Mouse (Mus musculus) cerebellum, adult (tissue): ENCODE data around the gene Tns1.
"Not testable (repeated sequence)": the region's sequence is repeated elsewhere in the genome, so short reads cannot be mapped to it uniquely, and the experiment has no call there.

Source experiments
- ATAC-seq: cut with Nextera tagmentation; 2 replicates; pipeline ENCODE4 v1.9.2; 2017; ENCODE audit warnings: mild to moderate bottlenecking, moderate library complexity, mixed read lengths; ENCODE audit not compliant: insufficient number of reproducible peaks, low FRiP score, low TSS enrichment

Tns1 gene

DNA sequence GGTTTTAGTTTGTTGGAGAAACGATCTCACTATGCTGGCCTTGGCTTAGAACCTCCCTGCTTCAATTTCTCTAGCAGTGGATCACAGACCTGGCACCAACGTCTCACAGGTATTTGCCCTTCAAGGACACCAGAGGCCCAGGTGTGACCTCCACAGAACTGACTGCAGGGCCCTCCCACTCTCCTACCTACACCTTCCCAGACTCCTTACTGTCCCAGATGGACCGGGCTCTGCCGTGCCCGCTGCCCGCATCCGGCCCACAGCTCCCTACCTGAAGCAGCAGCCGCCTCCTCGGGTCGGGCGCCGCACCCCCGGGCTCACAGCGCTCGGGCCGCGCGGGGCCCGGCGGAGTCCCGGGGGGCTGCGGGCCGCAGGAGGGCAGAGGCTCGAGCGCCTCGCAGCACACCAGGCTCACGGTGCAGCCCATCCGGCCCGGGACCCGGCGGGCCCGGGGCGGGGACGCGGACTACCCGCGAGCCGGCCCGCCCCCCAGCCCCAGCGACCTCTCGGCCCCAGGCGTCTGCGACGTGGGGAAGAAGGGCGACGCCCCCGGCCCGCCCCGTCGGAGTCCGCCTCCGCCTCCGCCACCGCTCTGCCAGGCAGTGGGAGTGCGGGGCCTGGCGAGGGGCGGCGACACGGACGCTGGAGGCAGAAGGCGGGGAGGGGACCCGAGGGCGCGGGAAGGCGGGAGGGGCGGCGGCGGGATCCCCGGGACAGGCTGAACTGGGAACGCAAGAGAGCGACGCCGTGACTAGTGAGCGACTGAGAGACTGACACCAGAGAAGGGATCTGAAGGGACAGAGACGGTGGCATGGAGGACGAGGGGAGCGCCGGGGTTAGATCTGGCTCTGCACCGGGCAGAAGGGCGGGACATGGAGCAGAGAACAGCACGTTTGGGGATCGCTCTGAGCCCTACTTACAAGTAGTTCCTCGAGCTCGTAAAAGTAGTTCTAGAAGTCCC lies at the start of gene Tns1:
Gene Tns1, minus strand, starts transcription at position 429 of the 961 bp plus-strand sequence.
- no peak for ATAC-seq

DNA sequence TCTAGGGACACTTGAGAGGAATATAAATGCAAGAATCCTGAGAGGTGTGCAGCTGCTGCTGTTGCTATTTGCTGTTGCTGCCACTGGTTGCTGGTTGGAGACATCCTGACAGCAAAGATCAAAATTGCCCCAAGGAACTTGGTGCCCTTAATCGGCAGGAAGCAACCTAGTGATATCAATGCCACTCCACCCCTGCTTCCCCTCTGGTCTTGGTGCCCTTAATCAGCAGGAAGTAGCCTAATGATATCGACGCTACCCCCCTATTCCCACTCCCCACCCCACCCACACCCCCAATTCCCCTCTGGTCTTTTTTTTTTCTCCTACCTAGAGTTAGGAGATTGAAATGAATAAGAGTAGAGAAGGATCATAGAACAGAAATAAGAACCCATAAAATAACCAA lies 48.5 kb upstream of the Tns1 start:
- ATAC-seq = no peak

DNA sequence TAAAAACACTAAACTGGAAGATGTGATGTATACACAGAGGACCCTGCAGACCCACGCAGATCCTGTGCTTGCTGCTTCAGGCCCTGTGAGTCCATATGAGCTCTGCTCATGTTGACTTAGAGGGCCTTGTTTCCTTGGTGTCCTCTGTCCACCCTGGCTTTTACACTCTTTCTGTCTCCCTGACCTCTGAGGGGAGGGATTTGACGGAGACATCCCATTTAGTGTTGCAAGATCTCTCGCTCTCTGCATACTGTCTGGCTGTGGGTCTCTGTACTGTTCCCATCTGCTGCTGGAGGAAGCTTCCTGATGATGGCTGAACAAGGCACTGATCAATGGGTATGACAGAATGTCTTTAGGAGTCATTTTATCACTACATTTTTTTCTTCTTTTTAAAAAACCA lies 45.5 kb upstream of the Tns1 start:
- ATAC-seq = no peak

DNA sequence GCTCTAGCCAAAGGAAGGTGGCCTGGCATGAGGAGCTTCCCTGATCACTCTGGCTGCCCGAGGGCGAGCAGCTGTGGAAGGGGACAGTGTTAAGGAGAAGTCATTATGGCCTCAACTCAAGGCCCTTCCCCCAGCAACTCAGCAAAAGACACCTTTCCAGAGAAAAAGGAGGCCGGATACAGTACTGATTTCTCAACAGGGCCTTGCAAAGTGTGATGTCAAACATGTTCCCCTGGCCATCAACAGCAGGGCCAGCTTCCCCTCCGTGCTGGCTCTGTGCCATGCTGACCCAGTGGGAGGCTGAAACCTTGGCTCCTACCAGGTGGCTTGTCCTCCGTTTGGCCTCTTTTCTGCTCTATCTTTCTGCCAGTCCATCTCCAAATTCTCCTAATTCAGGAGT lies 42.9 kb upstream of the Tns1 start:
- no peak for ATAC-seq

DNA sequence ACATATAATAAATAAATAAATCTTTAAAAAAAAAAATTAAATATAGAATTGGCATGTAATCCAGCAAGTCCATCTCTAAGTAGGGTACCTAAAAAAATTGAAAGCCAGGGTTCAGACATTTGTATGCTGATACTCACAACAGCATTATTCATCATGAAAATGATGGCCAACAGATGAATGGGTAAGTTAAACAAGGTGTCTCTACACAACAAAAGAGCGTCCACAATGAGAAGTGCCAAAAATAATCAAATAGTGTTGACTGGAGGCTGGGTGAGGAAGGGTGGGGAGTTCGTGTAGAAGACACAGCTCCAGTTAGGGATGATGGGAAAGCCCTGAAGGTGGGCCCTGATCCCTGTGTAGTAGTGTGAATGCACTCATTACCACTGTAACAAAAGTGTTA lies 35.8 kb upstream of the Tns1 start:
- no peak for ATAC-seq

DNA sequence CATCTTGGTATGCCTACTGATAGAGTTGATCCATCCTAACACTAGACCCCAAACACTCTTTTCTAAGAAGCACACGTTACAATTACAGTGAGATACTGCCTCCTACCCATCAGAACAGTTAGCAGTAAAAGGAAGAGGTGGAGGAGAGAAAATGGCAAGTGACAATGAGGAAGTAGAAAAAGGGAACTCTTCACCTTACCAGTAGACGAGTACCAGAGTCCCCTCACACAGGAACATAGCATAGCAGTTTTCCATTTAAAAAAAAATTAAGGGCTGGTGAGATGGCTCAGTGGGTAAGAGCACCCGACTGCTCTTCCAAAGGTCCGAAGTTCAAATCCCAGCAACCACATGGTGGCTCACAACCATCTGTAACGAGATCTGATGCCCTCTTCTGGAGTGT lies 35.4 kb upstream of the Tns1 start:
- ATAC-seq = not testable (repeated sequence)

DNA sequence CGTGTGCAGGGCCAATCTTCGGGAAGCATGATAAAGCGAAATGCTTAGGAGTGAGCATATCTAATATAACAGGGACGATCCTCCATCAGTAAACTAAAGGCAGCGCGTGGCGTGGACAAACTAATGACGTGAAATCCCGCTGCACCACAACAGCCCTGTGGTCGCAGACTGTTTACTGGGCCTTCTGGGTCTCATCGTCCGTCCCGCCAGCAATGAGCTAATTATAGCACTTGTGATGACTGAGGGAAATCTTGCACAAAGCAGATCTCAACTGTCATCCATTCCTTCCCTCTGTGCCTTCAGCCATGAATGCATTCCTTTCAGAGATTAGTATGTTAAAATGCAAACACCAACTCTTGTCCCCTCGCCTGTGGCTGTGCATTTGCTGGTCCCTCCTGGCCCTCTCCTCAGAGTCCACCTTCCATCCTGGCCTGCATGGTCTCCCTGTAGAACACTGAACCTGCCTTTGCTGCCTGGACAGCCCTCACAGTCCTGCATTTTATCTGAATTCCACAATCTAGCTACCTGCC lies 32.2 kb upstream of the Tns1 start:
- no peak for ATAC-seq

DNA sequence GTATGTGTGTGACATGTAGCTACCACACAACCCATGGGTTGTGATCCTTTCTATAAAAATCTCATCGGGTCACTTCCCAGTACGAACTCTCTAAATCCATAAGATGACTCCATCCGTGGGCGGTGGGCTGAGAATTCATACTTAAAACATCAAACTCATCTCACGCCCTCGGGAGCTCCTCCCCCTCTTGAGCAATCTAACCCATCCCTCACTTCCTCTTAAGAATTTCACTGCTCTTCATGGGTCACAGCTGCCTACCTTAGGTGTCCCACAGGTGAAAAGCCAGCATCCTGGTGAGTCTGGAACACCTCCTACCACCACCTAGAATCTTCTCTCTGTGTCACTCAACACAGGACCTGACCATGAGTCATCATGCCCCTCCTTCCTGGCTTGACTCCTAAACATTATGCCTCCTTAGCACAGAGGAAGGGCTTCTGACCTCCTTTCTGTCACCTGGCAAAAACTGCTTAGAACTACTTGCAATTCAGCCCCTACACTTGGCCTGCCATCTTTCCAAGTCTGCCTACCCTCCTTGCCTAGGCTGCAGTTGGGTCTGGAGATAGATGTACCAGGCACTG lies 31.3 kb upstream of the Tns1 start:
- ATAC-seq = no peak

DNA sequence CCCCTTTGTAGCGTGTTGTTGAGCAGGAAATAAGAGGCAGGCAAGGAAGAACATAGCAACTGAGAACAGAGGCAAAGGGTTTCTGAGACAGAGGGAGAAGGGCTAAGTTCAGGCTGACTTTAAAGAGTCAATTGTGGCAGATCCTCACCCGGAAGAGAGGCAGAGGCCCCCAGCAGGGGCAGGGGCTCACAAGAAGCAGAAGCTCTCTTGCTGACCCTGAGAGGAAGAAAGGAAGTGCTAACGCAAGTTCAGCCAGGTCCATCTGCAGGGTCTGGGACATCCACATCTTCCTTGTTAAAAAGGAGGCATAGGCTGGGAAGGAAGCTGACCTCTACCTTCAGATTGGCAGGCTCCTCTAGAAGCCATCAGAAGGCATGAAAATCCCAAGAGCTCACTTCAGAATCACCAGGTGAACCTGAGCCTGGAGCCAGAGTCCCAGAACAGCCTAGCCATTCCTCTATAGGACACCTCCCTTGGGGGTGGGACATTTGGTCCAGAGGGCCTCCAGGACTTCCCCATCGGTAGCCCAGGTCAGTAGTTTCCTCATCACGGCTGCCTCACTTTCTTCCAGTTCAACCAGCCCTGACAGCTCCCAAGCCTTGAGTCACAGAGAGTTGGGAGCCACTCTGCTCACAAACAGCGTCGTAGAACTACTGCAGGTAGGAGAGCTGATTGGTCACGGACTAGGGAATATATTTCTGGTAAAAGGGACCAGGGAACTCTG lies 29.4 kb upstream of the Tns1 start, which contains the start of gene Cxcr2:
Gene Cxcr2, plus strand, starts transcription at position 529 of the 724 bp plus-strand sequence.
- ATAC-seq = no peak

DNA sequence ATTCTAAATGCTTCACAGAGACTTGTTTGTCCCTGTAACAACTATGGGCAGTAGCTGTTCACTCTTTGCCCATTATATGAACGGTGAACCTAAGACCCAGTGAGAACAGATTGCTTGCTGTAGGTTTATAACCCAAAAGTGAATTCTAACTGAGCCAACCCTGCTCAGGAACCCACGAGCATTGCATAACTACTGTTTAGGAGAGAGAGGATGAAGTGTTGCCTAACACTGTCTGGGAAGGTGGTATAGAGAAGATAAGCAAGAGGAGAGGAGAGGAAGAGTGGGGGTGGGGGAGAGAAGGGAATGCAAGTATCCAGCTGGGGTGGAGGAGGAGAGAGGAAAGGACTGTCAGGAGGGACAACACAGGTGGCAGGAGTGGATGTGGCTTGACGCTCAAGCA lies 26.8 kb upstream of the Tns1 start:
- ATAC-seq = no peak

DNA sequence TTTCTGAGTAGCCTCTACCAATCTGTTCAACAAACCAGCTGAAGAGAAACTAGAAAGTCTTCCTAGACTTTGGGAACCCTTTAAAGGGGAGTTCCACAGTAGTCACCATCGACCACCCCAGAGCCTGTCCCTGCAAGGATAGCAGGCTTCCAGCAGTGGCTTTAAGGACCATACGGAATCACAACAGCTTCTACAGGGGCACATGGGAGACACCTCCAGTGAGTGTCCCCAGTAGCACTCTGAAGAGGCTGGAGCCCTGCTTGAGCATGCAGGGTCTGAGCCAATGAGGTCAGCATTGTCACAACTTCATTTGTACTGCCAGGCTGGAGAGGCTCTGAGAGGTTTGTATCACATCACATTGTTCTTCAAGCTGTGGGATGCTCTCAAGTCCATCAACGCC lies 25.9 kb upstream of the Tns1 start:
- ATAC-seq = no peak

DNA sequence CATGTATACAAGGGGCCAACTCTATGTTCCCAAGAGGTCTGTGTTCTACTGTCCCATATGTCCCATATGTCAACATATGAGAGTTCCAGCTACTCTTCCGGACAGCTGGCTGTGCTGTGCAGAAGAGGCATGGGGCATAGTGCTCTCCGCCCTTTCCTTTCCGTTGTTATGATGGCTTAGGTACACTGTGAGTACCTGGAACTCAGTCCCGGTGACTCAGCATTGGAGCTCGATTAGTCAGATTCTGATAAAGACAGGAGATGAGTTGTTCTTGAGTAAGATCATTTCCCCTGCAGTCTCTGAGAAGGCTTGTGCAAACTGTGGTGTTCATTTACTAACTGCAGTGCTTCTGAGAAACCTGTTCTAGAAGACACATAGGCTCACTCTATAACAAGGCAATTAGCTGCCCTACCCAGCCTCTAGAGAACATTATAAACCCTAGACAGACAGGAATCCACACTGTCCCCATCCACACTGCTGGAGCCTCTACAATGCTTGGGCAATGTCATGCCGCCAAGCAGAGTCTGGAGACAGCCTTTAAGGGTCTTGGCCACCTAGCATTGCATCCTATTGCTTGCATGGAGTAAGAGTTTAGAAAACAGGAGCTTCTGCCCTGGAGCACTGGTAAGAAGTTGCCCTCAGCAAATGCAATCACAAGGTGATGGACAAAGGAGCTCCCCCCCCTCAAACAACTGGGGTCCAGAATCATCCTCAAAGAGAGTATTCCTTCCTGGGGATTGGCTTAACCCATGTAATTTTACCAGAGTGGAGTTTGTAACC lies 25.0 kb upstream of the Tns1 start:
- no peak for ATAC-seq

DNA sequence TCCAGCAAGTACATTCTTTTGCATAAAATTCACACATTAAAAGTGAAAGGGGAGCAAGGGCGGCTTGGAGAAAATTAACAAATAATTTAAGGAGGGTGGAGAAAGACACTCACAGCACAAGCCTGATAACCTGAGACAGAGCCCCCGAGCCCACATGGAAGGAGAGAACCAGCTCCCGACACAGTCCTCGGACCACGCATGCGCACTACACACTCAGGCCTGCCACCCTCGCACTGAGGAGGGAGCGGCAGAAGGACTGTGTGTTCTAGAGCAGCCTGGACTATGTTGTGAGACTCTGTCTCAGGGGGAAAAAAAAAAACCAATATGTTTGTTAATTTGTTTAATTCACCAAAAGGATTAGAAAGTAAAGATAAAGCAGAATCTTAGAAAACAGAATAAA lies 17.5 kb upstream of the Tns1 start:
- ATAC-seq = no peak

DNA sequence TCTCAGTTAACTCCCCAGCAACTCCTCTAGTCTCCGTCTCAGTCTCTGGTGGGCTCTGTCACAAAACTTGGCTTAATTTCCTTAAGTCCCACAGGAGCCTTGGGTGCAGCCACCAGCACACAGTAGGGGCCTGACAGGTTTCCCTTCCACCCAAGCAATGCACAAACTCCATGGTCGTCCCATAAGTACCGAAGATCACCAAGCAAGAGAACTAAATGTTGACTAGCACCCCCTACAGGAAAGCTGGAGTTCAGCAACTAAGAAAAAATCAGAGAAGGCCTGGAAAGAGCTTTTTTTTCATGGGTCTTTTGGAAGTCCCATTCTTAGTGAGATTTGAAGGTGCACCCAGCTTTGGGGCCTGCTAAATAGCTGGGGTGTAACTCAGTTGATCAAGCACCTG lies 15.2 kb upstream of the Tns1 start:
- ATAC-seq = no peak

DNA sequence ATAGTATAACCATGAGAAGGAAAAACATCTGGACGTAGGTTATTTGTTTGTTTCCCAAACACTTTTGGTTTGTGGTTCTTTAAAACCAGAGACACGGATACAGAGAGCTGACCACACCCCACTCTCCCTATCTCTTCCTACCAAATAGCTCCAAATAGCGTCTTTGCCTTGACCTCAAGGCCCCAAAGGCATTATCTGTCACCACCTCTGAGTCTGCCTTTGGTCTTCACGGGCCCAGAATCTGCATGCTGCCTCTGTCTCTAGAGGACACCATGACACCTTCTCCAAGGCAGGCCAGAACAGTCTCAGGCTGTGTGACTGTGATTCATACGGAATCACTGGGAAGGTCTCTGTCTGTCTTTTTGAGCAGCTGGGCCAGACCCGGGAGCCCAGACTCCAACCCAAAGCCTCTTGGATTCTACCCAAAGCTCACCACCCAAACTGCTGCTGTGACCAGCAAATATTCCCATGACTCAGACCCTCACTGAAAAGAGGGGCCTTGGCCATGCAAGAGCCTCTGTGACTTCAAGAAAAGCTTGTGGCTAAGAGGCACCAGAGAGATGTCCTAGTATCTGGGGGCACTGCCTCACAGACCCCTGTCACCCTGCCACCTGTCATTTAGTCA lies 11.2 kb upstream of the Tns1 start:
- no peak for ATAC-seq

DNA sequence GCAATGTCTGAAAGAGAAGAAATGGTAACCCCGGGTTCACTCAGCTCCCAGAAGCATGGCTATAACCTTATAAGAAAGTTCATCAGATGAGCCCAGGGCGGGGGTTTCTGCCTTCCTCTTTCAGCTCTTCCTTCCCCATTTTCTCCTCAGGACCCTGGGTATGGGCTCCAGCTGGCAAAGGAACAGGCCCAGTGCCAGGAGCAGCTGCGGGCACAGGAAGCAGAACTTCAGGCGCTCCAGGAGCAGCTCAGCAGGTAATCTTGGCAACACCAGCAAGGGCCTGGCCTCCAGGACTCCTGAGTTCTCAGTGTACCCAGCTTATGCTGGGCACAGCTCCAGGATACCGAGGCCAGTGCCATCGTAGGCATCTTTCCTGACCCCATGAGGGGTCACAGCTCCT lies 9.7 kb upstream of the Tns1 start:
- ATAC-seq = no peak

DNA sequence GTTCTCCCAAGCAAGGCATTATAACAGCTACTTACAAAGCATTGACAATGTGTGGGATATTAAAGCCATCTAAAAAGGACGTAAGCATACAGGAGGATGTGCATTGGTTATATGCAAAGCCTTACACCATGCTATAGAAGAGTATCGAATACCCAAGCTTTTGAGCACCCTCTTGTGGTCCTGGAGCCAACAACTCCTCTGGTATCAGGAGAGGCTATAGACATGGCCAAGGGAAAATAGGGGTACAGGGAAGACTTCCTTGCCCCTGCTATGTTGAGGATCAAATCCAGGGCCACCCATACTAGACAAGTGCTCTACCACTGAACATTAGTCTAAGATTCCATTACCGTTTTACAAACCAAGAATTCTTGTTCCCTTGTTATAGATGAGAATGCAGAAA lies 7.8 kb upstream of the Tns1 start:
- no peak for ATAC-seq

DNA sequence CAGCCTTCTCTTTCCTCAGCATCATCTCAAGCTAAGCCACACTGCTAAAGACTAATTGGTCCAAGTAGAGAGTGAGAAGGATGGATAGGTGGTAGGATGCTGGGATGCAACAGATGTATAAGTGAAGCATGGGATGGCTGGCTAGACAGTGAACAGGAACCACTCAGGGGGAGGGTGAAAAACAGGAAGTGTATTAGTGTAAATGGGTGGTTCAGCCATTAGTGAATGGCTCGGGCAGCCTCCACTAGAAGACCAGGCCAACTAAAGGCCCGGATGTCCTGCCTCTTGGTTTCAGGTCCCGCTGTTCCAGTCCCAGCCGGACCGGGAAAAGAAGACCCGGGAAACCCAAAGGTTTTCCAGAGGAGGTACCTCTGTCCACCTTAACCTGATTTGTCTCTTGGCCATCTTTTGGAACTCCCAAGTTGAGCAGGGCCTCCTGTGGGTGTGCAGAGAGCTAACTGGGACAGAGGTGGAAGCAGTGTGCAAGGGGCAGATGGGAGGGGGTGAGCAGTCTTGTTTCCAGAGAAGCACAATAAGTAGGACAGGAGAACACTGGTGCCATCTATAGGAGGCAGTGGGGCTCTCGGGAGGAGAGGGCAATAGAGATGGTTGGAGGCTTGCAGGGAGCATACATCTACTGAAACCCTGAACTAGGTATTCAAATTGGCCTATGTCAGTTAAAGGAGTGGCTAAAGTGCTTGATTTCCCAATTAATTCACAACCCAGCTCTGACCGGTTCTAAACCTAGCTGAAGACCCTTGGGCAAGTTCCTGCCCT lies 6.8 kb upstream of the Tns1 start:
- ATAC-seq = no peak

DNA sequence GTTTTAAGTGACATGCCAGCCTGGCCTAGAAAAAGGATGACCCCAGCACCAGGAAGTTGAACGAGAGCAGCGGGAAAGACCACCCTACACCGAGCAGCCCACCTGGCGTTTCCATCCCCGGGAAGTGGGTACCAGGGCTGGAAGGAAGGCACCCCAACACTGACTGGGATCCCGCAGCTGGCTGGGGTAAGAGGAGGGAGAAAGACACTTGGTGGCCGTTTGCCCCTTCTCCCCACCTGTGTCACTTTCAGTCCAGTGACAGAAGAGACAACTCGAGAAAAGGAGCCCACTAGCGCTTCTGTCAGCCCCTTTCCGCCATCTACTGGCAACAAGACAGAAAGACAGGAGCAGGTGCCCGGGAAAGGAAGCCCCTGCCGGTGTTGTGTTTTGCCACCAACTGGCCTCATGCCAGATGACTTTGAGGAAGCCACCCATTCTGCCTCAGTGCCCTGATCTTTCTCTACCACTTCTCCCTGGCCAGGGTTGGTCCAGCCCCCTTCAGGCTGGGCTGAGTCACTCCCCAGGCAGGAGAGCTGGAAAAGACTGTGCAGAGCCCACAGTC lies 823 bp upstream of the Tns1 start, which contains the start of gene Rufy4:
Gene Rufy4, plus strand, starts transcription at position 551 of the 562 bp plus-strand sequence.
- ATAC-seq = peak; percentile 59; the same call in 1 of the 2 replicates
